Mouse (Mus musculus): Measurements from ENCODE around the gene Ccdc66. TPM values are rescaled to one million over a fixed set of nuclear protein-coding genes. Genes with fewer than 3 reads are reported as not detected.

Ccdc66 gene
- polyA plus RNA-seq (2016; fragmentation: Nextera tagmentation; extraction: Ambion mirVana), result 14.5 and 16.7 TPM in 2 replicates

DNA sequence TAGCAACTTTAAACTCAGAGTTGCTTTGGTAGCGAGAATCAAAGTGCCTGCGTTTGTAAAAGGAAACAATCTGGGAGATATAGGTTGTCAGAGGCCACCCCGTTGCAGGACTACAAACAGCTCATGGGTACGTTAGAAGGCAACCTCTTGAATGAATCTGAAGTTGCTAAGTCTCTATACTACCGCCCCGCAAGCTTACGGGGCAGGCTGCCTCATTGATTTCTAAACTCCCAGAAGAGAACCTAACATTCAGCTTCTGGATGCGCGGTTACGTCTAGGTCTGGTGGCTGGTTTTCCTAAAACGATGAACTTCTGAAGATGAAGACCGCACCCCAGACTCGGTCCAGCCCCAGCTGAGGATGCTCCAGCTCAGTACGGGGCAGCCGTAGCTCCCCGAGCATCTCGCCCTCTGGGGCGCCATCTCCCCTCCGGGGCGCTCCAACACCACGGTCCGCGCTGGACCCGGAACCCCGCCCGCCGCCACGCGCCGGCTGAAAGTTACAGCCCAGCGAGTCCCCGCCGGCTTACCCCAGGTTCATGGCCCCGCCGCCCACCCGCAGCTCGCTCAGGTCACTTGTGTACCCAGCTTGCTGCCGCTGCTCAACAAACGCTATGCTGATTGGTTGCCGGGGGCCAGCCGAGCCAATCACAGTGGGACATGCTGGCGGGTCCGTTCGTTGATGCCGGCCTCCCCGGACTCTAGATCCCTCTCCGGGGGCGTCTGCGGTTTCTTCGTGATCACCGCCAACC is at the start of gene Ccdc66:
Gene Ccdc66, minus strand, starts transcription at position 567 of the 750 bp plus-strand sequence.
- Histone ChIP-seq H3K4me1 (peaks cover 12% of the 10 kb centered on the region), H3K27me3 (ENCODE audit: low read depth, poor library complexity, severe bottlenecking) (no peaks in the 10 kb centered on the region), H3K4me3 (peak within 1 kb of the TSS; percentile 82), H3K27ac (replicated peaks) (peak within 1 kb of the TSS; percentile 93), H3K9me3 (replicated peaks) (no peaks in the 10 kb centered on the region), H3K36me3 (peaks cover 17% of the 10 kb centered on the region)
- peak; percentile 100 for DNase-seq (ENCODE audit: low spot score)
- under 1% methylated on average over 51 of the region's 51 CpGs for WGBS

GRCm38 (mm10) chr14:27543838-27544426 is 35.7 kb upstream of the Ccdc66 start:
- H3K27ac ChIP-seq (replicated peaks), result no peak overlapping the region
- H3K27me3 ChIP-seq (ENCODE audit: low read depth, poor library complexity, severe bottlenecking), result no peaks in the 10 kb centered on the region
- H3K9me3 ChIP-seq (replicated peaks), result peaks cover 2% of the 10 kb centered on the region; the same call in 1 of the 2 replicates
- H3K36me3 ChIP-seq, result no peaks in the 10 kb centered on the region
- DNase-seq (ENCODE audit: low spot score), result no peak
- WGBS, result 80% methylated on average over 4 of the region's 4 CpGs
- H3K4me1 ChIP-seq, result no peaks in the 10 kb centered on the region
- no peak overlapping the region for H3K4me3 ChIP-seq

DNA sequence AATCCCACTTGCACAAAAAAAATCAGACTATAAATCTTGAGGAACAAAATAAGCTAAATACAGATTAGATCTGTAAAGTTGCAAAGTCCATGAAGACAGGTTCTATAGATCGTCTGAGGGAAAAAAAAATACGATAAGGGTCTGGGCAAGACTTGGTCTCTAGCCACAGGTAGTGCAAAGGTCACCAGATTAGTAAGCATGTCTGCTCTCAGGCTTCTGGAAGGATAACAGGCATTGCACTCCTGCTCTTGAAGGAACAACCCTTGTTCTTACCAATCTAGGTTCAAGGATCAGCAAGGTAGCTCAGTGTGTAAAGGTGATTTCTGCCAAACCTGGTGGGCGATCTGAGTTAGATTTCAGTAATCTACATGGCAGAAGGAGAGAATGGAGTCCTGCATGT is 28.2 kb upstream of the Ccdc66 start:
- Histone ChIP-seq H3K36me3 (no peaks in the 10 kb centered on the region), H3K27me3 (ENCODE audit: low read depth, poor library complexity, severe bottlenecking) (no peaks in the 10 kb centered on the region), H3K27ac (replicated peaks) (no peak overlapping the region), H3K4me3 (no peak overlapping the region), H3K4me1 (no peaks in the 10 kb centered on the region), H3K9me3 (replicated peaks) (no peaks in the 10 kb centered on the region; the same call in none of the 2 replicates)
- no peak for DNase-seq (ENCODE audit: low spot score)
- 90% methylated on average over 3 of the region's 3 CpGs for WGBS

DNA sequence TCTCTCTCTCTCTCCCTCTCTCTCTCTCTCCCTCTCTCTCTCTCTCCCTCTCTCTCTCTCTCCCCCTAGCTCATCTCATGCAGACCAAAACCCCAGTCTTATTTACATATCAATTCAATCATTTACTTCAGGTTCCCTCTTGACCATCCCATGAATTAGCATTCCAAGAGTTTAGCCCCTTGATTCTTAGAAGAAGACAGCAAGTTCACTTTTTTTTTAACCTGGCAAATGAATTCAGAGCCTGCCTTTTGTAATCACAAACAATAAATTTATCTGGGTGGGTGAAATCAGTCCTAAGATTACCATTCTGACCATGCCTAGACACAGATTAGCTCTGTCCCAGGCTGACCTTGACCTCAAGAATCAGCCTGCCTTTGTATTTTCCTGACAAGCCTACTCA is 16.3 kb upstream of the Ccdc66 start:
- DNase-seq (ENCODE audit: low spot score), result no peak
- Histone ChIP-seq H3K27ac (replicated peaks) (no peak overlapping the region), H3K4me1 (no peaks in the 10 kb centered on the region), H3K4me3 (no peak overlapping the region), H3K27me3 (ENCODE audit: low read depth, poor library complexity, severe bottlenecking) (no peaks in the 10 kb centered on the region), H3K9me3 (replicated peaks) (0 out of 2 replicates have a peak, but pooled peaks cover 4% of the 10 kb centered on the region), H3K36me3 (no peaks in the 10 kb centered on the region)

GRCm38 (mm10) chr14:27508644-27509301 is 513 bp upstream of the Ccdc66 start:
- Histone ChIP-seq H3K4me3 (peak overlapping the region; percentile 82), H3K27ac (replicated peaks) (peak overlapping the region; percentile 93), H3K36me3 (peaks cover 13% of the 10 kb centered on the region), H3K27me3 (ENCODE audit: low read depth, poor library complexity, severe bottlenecking) (no peaks in the 10 kb centered on the region), H3K4me1 (peaks cover 12% of the 10 kb centered on the region), H3K9me3 (replicated peaks) (no peaks in the 10 kb centered on the region)
- WGBS, result 33% methylated on average over 15 of the region's 15 CpGs
- DNase-seq (ENCODE audit: low spot score), result no peak

DNA sequence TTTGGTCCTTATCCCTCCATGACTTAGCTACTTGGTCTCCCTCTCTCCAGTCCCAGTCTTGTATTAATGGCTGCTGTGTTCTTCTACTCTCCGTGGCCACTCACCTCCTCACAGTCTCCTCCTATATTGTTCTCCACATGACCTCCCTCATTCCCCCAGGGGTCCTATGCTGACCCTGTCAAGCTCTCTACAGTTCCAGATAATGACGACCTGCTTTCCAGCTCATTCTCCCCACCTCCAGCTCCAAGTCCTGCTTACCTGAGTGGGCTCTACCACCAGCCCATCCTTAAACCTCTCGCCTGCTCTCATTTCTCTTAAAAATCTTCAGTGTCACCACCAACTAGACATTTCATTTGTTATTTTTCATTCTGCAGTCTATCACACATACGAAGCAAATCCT is 7.2 kb downstream of the Ccdc66 start:
- WGBS, result 88% methylated on average over 4 of the region's 4 CpGs

DNA sequence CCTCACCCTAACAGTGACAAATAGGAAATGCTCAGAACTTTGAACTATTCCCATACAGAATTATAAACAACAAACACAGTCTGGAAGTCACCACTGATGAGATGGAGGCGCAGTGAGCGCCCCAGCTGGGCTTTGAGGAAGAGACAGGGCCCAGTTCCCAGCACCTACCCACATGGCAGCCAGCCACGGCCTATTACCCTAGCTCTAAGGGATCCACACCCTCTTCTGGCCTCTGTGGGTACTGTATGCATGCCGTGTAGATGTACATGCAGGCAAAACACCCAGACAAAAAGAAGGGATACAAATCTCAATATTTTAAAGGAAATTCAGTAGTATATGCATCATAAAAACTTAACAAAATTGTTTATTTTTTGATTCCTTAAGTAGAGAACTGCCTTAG is 14.7 kb downstream of the Ccdc66 start:
- H3K4me1 ChIP-seq, result no peaks in the 10 kb centered on the region
- H3K4me3 ChIP-seq, result no peak overlapping the region
- no peaks in the 10 kb centered on the region for H3K27me3 ChIP-seq (ENCODE audit: low read depth, poor library complexity, severe bottlenecking)
- H3K9me3 ChIP-seq (replicated peaks), result no peaks in the 10 kb centered on the region
- 91% methylated on average over 4 of the region's 4 CpGs for WGBS
- no peak for DNase-seq (ENCODE audit: low spot score)
- peaks cover 98% of the 10 kb centered on the region for H3K36me3 ChIP-seq
- H3K27ac ChIP-seq (replicated peaks), result no peak overlapping the region

More for the DNA sequence above, 7.2 kb downstream of the Ccdc66 start:
- Histone ChIP-seq H3K9me3 (replicated peaks) (no peaks in the 10 kb centered on the region), H3K4me3 (no peak overlapping the region), H3K27ac (replicated peaks) (no peak overlapping the region), H3K36me3 (peaks cover 73% of the 10 kb centered on the region), H3K27me3 (ENCODE audit: low read depth, poor library complexity, severe bottlenecking) (no peaks in the 10 kb centered on the region), H3K4me1 (0 out of 2 replicates have a peak, but pooled peaks cover 3% of the 10 kb centered on the region)
- no peak for DNase-seq (ENCODE audit: low spot score)

DNA sequence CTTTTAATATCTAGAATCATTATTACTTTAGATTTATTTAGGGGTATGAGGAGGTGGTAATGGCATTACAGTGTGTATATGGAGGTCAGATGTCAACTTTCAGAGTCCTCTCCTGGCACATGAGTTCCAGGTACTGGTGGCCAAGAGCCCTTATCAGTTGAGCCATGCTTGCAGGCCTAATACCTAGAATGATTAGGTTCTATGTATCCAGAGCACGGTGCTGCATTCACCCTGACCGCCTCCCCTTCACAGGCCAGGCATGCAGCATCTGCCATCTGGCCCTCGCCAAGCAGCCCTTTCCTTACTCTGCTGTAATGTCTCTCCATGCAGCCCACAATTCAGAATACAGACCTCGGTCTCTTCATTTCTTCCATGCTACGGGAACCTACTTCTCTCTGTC is 16.9 kb downstream of the Ccdc66 start:
- Histone ChIP-seq H3K27ac (replicated peaks) (no peak overlapping the region), H3K27me3 (ENCODE audit: low read depth, poor library complexity, severe bottlenecking) (no peaks in the 10 kb centered on the region), H3K4me3 (no peak overlapping the region), H3K36me3 (peaks cover 98% of the 10 kb centered on the region), H3K4me1 (no peaks in the 10 kb centered on the region), H3K9me3 (replicated peaks) (no peaks in the 10 kb centered on the region)
- WGBS, result 95% methylated on average over 5 of the region's 5 CpGs
- DNase-seq (ENCODE audit: low spot score), result no peak

GRCm38 (mm10) chr14:27446963-27447362 is 61.3 kb downstream of the Ccdc66 start:
- H3K9me3 ChIP-seq (replicated peaks), result no peaks in the 10 kb centered on the region
- DNase-seq (ENCODE audit: low spot score), result no peak
- H3K4me1 ChIP-seq, result no peaks in the 10 kb centered on the region
- peaks cover 92% of the 10 kb centered on the region for H3K36me3 ChIP-seq
- no peak overlapping the region for H3K27ac ChIP-seq (replicated peaks)
- WGBS, result 91% methylated on average over 4 of the region's 4 CpGs
- no peak overlapping the region for H3K4me3 ChIP-seq
- H3K27me3 ChIP-seq (ENCODE audit: low read depth, poor library complexity, severe bottlenecking), result no peaks in the 10 kb centered on the region

DNA sequence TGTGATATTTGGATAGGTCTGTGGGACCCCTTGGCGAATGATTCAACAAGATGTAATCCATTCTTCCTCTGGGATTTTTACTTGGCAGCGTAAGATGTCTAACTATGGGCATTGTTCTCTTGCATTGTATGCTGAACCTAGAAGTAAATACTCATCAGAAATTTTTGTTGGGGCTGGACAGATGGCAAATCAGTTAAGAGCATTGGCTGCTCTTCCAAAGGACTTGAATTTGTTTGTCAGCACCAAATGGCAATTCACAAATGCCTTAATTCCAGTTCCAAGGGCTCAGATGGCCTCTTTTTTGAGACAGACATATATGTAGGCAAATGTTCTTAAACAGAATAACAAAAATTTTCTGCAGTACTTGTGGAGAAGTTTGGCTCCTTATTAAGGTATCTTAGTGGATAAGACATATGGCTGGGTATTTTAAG is 63.4 kb downstream of the Ccdc66 start:
- no peak overlapping the region for H3K27ac ChIP-seq (replicated peaks)
- H3K4me1 ChIP-seq, result no peaks in the 10 kb centered on the region
- H3K4me3 ChIP-seq, result no peak overlapping the region
- no peak for DNase-seq (ENCODE audit: low spot score)
- H3K27me3 ChIP-seq (ENCODE audit: low read depth, poor library complexity, severe bottlenecking), result no peaks in the 10 kb centered on the region
- WGBS, result 83% methylated on average over 2 of the region's 2 CpGs
- H3K9me3 ChIP-seq (replicated peaks), result no peaks in the 10 kb centered on the region
- H3K36me3 ChIP-seq, result peaks cover 89% of the 10 kb centered on the region

DNA sequence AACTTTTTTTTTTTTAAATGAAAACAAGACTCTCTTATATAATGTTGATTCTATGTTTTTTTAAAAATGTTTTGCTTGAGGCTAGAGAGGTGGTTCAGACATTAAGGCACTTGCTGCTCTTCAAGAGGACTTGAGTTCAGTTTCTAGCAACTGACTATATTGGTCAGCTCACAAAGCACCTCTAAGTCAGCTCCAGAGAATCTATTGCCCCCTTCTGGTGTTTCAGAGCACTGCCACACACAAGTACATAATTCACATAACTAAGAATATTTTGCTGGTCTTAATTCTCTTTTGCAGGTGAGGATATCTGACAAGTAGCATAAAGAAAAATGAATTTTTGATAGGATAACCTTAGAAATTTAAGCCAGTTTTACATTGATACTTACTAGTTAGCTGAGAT is 67.3 kb downstream of the Ccdc66 start:
- no peaks in the 10 kb centered on the region for H3K4me1 ChIP-seq
- DNase-seq (ENCODE audit: low spot score), result no peak
- H3K36me3 ChIP-seq, result peaks cover 73% of the 10 kb centered on the region
- no peaks in the 10 kb centered on the region for H3K27me3 ChIP-seq (ENCODE audit: low read depth, poor library complexity, severe bottlenecking)
- H3K4me3 ChIP-seq, result no peak overlapping the region
- H3K27ac ChIP-seq (replicated peaks), result no peak overlapping the region
- no peaks in the 10 kb centered on the region for H3K9me3 ChIP-seq (replicated peaks)

- no peaks in the 10 kb centered on the region for H3K9me3 ChIP-seq (replicated peaks)
- H3K27ac ChIP-seq (replicated peaks), result no peak overlapping the region
- no peaks in the 10 kb centered on the region for H3K27me3 ChIP-seq (ENCODE audit: low read depth, poor library complexity, severe bottlenecking)
- DNase-seq (ENCODE audit: low spot score), result no peak
- 91% methylated on average over 3 of the region's 3 CpGs for WGBS
- H3K4me1 ChIP-seq, result no peaks in the 10 kb centered on the region
- no peak overlapping the region for H3K4me3 ChIP-seq
- peaks cover 73% of the 10 kb centered on the region for H3K36me3 ChIP-seq
Observed at GRCm38 (mm10) chr14:27436826-27437225, 71.4 kb downstream of the Ccdc66 start.

- Histone ChIP-seq H3K27ac (replicated peaks) (no peak overlapping the region), H3K4me3 (no peak overlapping the region), H3K9me3 (replicated peaks) (0 out of 2 replicates have a peak, but pooled peaks cover 3% of the 10 kb centered on the region), H3K4me1 (no peaks in the 10 kb centered on the region), H3K27me3 (ENCODE audit: low read depth, poor library complexity, severe bottlenecking) (no peaks in the 10 kb centered on the region), H3K36me3 (peaks cover 75% of the 10 kb centered on the region)
- no peak for DNase-seq (ENCODE audit: low spot score)
- 98% methylated on average over 1 of the region's 1 CpGs for WGBS
Observed at GRCm38 (mm10) chr14:27436116-27436515, 72.1 kb downstream of the Ccdc66 start.
